Mouse (Mus musculus): ENCODE data around the gene Igfals. TPM values are rescaled to one million over a fixed set of nuclear protein-coding genes. Genes with fewer than 3 reads are reported as not detected.
A peak's percentile ranks its signal among the peaks of the same experiment; 100 is the strongest.

Igfals gene
- total and polyA plus RNA-seq, 3 experiments: 0.10 to 0.16 TPM; not detected in 1

- Histone ChIP-seq H3K36me3 (replicated peaks) (peaks cover 86% of the 10 kb centered on the region), H3K4me1 (ENCODE audit: insufficient read depth, low read depth, low read length) (peaks cover 71% of the 10 kb centered on the region), H3K9me3 (replicated peaks) (no peaks in the 10 kb centered on the region), H3K27me3 (ENCODE audit: insufficient read depth, low read length) (no peaks in the 10 kb centered on the region), H3K4me3 (ENCODE audit: low read depth, low read length) (peak within 1 kb of the TSS; percentile 92)
- DNase-seq (ENCODE audit: low spot score) (peak; percentile 76), ATAC-seq (ENCODE audit: extremely low read depth, insufficient number of reproducible peaks, low FRiP score, poor library complexity, severe bottlenecking) (0 out of 2 replicates have a peak, but pooled peaks have one; percentile 35)
- no peak for TF ChIP-seq CTCF (IDR thresholded peaks at IDR 0.05; ENCODE audit: low read depth, low read length)
- no peak for TF ChIP-seq POLR2AphosphoS5 (IDR thresholded peaks at IDR 0.05; ENCODE audit: insufficient replicate concordance, low read depth, low read length)
- TF ChIP-seq GATA1 (IDR thresholded peaks at IDR 0.05; ENCODE audit: borderline replicate concordance, low read length): no peak
- TF ChIP-seq GATA2 (IDR thresholded peaks at IDR 0.05; ENCODE audit: borderline replicate concordance, low read depth, low read length): no peak
- no peak for TF ChIP-seq TAL1 (conservative IDR thresholded peaks at IDR 0.05; ENCODE audit: low read depth, low read length)
These were observed 29.3 kb downstream of the Igfals start, which contains the start of the genes Eme2 and Mrps34 for GRCm38 (mm10) chr17:24894995-24895547. Gene Eme2, minus strand, starts transcription at chr17:24895087. Gene Mrps34, plus strand, starts transcription at chr17:24895116.

- Histone ChIP-seq H3K36me3 (replicated peaks) (peaks cover 86% of the 10 kb centered on the region), H3K4me3 (ENCODE audit: low read depth, low read length) (peak overlapping the region; percentile 92), H3K27me3 (ENCODE audit: insufficient read depth, low read length) (no peaks in the 10 kb centered on the region), H3K4me1 (ENCODE audit: insufficient read depth, low read depth, low read length) (peaks cover 70% of the 10 kb centered on the region), H3K9me3 (replicated peaks) (no peaks in the 10 kb centered on the region)
- ATAC-seq (ENCODE audit: extremely low read depth, insufficient number of reproducible peaks, low FRiP score, poor library complexity, severe bottlenecking) (no peak), DNase-seq (ENCODE audit: low spot score) (peak; percentile 35)
- no peak for TF ChIP-seq GATA1 (IDR thresholded peaks at IDR 0.05; ENCODE audit: borderline replicate concordance, low read length)
- no peak for TF ChIP-seq TAL1 (conservative IDR thresholded peaks at IDR 0.05; ENCODE audit: low read depth, low read length)
- TF ChIP-seq POLR2AphosphoS5 (IDR thresholded peaks at IDR 0.05; ENCODE audit: insufficient replicate concordance, low read depth, low read length): no peak
- no peak for TF ChIP-seq CTCF (IDR thresholded peaks at IDR 0.05; ENCODE audit: low read depth, low read length)
- TF ChIP-seq GATA2 (IDR thresholded peaks at IDR 0.05; ENCODE audit: borderline replicate concordance, low read depth, low read length): no peak
These were observed 29.9 kb downstream of the Igfals start for GRCm38 (mm10) chr17:24895571-24896240.

- Histone ChIP-seq H3K27me3 (ENCODE audit: insufficient read depth, low read length) (no peaks in the 10 kb centered on the region), H3K9me3 (replicated peaks) (no peaks in the 10 kb centered on the region), H3K4me1 (ENCODE audit: insufficient read depth, low read depth, low read length) (peaks cover 70% of the 10 kb centered on the region), H3K4me3 (ENCODE audit: low read depth, low read length) (peak within 1 kb of the TSS; percentile 92), H3K36me3 (replicated peaks) (peaks cover 86% of the 10 kb centered on the region)
- peak; percentile 86 for DNase-seq (ENCODE audit: low spot score)
- peak; percentile 37; the same call in 1 of the 2 replicates for ATAC-seq (ENCODE audit: extremely low read depth, insufficient number of reproducible peaks, low FRiP score, poor library complexity, severe bottlenecking)
- TF ChIP-seq POLR2AphosphoS5 (IDR thresholded peaks at IDR 0.05; ENCODE audit: insufficient replicate concordance, low read depth, low read length) (no peak), TAL1 (conservative IDR thresholded peaks at IDR 0.05; ENCODE audit: low read depth, low read length) (no peak), GATA1 (IDR thresholded peaks at IDR 0.05; ENCODE audit: borderline replicate concordance, low read length) (no peak), GATA2 (IDR thresholded peaks at IDR 0.05; ENCODE audit: borderline replicate concordance, low read depth, low read length) (no peak), CTCF (IDR thresholded peaks at IDR 0.05; ENCODE audit: low read depth, low read length) (no peak)
These were observed 30.6 kb downstream of the Igfals start, which contains the start of gene Nme3 for GRCm38 (mm10) chr17:24896241-24896992. Gene Nme3, plus strand, starts transcription at chr17:24896500.

- no peaks in the 10 kb centered on the region for H3K9me3 ChIP-seq (replicated peaks)
- H3K27me3 ChIP-seq (ENCODE audit: insufficient read depth, low read length): no peaks in the 10 kb centered on the region
- peaks cover 75% of the 10 kb centered on the region for H3K4me1 ChIP-seq (ENCODE audit: insufficient read depth, low read depth, low read length)
- no peak for ATAC-seq (ENCODE audit: extremely low read depth, insufficient number of reproducible peaks, low FRiP score, poor library complexity, severe bottlenecking)
- DNase-seq (ENCODE audit: low spot score): no peak
- H3K36me3 ChIP-seq (replicated peaks): peaks cover 89% of the 10 kb centered on the region
- no peak for TF ChIP-seq GATA2 (IDR thresholded peaks at IDR 0.05; ENCODE audit: borderline replicate concordance, low read depth, low read length)
- TF ChIP-seq POLR2AphosphoS5 (IDR thresholded peaks at IDR 0.05; ENCODE audit: insufficient replicate concordance, low read depth, low read length): no peak
- no peak for TF ChIP-seq CTCF (IDR thresholded peaks at IDR 0.05; ENCODE audit: low read depth, low read length)
- TF ChIP-seq TAL1 (conservative IDR thresholded peaks at IDR 0.05; ENCODE audit: low read depth, low read length): no peak
- TF ChIP-seq GATA1 (IDR thresholded peaks at IDR 0.05; ENCODE audit: borderline replicate concordance, low read length): no peak
- peak overlapping the region; percentile 92 for H3K4me3 ChIP-seq (ENCODE audit: low read depth, low read length)
These were observed 31.1 kb downstream of the Igfals start for GRCm38 (mm10) chr17:24896993-24897269.

- no peak for ATAC-seq (ENCODE audit: extremely low read depth, insufficient number of reproducible peaks, low FRiP score, poor library complexity, severe bottlenecking)
- H3K4me1 ChIP-seq (ENCODE audit: insufficient read depth, low read depth, low read length): peaks cover 75% of the 10 kb centered on the region
- peak overlapping the region; percentile 92; the same call in 1 of the 2 replicates for H3K4me3 ChIP-seq (ENCODE audit: low read depth, low read length)
These were observed 31.8 kb downstream of the Igfals start for GRCm38 (mm10) chr17:24897600-24897999.

More at GRCm38 (mm10) chr17:24897600-24897999, 31.8 kb downstream of the Igfals start:
- Histone ChIP-seq H3K9me3 (replicated peaks) (no peaks in the 10 kb centered on the region), H3K36me3 (replicated peaks) (peaks cover 89% of the 10 kb centered on the region), H3K27me3 (ENCODE audit: insufficient read depth, low read length) (no peaks in the 10 kb centered on the region)
- TF ChIP-seq CTCF (IDR thresholded peaks at IDR 0.05; ENCODE audit: low read depth, low read length) (no peak), POLR2AphosphoS5 (IDR thresholded peaks at IDR 0.05; ENCODE audit: insufficient replicate concordance, low read depth, low read length) (no peak), TAL1 (conservative IDR thresholded peaks at IDR 0.05; ENCODE audit: low read depth, low read length) (no peak), GATA1 (IDR thresholded peaks at IDR 0.05; ENCODE audit: borderline replicate concordance, low read length) (no peak), GATA2 (IDR thresholded peaks at IDR 0.05; ENCODE audit: borderline replicate concordance, low read depth, low read length) (no peak)
- DNase-seq (ENCODE audit: low spot score): no peak

Measured in G1E (cell line).